Comparison of ENCODE assay signal across 8 mouse cellular contexts in the genomic region with DNA sequence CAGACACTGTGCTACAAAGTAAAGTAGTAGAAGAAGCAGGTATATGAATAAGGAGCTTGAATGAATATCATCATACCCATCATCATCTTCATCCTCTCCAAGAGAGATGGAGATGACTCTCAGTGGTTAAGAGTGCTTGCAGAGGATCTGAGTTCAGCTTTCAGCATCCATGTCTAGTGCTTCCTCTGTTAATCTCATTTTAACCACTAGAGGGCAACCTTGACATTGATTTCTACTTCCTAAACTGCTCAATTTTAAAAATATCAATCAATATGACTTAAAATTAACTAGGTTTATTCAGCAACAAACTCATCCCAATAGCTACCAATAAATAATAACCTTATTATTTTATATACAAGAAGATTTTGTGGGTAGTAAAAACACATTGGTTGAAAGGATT. TPM values are rescaled to one million over a fixed set of nuclear protein-coding genes. Genes with fewer than 3 reads are reported as not detected.
DNase-seq lines count a peak whose midpoint lies in the region; ATAC-seq lines count a peak whose summit lies in the region.

No protein-coding gene starts in this region.

- peak; percentile 40 for DNase-seq in left cerebral cortex, adult 11 months (ENCODE audit: low spot score)
- DNase-seq in left cerebral cortex, postnatal 4 days: no peak
- peak; percentile 42 for DNase-seq in ES-CJ7 (ENCODE audit: low read depth, low spot score)
- peak; percentile 24 for DNase-seq in WW6 (ENCODE audit: low read depth, low spot score)
- DNase-seq in liver, embryonic 13.5 days: no peak
- DNase-seq in urinary bladder, postnatal 25 days (ENCODE audit: low spot score): no peak
- DNase-seq in right cerebral cortex, postnatal 25 days: no peak
- DNase-seq in midbrain, embryonic 10.5 days (ENCODE audit: low spot score): no peak

- H3K4me3 ChIP-seq in liver, embryonic 13.5 days (replicated peaks): no peak overlapping the region
- no peak overlapping the region for H3K4me3 ChIP-seq in midbrain, embryonic 10.5 days

- intact Hi-C loops in left cerebral cortex, postnatal 4 days (cut with DNase I): loop anchor here (2.0 to 10.0 kb wide), 2 partner anchors 197 to 303 kb away; no protein-coding TSS in a partner anchor

- no peaks in the 10 kb centered on the region for H3K9me3 ChIP-seq in liver, embryonic 13.5 days (replicated peaks)
- no peaks in the 10 kb centered on the region for H3K9me3 ChIP-seq in midbrain, embryonic 10.5 days (replicated peaks)

- H3K27me3 ChIP-seq in liver, embryonic 13.5 days: no peaks in the 10 kb centered on the region
- no peaks in the 10 kb centered on the region for H3K27me3 ChIP-seq in midbrain, embryonic 10.5 days (ENCODE audit: low read depth, poor library complexity, severe bottlenecking)

- no peak overlapping the region for H3K9ac ChIP-seq in liver, embryonic 13.5 days

- ATAC-seq in liver, embryonic 13.5 days (ENCODE audit: low read depth): 0 out of 2 replicates have a peak, but pooled peaks have one; percentile 45

- no peak overlapping the region for H3K27ac ChIP-seq in liver, embryonic 13.5 days
- no peak overlapping the region for H3K27ac ChIP-seq in midbrain, embryonic 10.5 days (replicated peaks)

- peaks cover 19% of the 10 kb centered on the region for H3K4me1 ChIP-seq in liver, embryonic 13.5 days (replicated peaks)
- no peaks in the 10 kb centered on the region for H3K4me1 ChIP-seq in midbrain, embryonic 10.5 days

- no peak overlapping the region for H3K4me2 ChIP-seq in liver, embryonic 13.5 days

- peaks cover 27% of the 10 kb centered on the region for H3K36me3 ChIP-seq in liver, embryonic 13.5 days
- peaks cover 33% of the 10 kb centered on the region for H3K36me3 ChIP-seq in midbrain, embryonic 10.5 days

RNA-seq across cellular contexts. Expression of a gene that starts 36.8 kb away (rescaled TPM):
- total RNA-seq in left cerebral cortex, postnatal 4 days (2021): 100 to 1,000 TPM; 154 to 168 TPM
- 32.8 and 34.8 TPM in 2 replicates for polyA plus RNA-seq in liver, embryonic 13.5 days (2015; fragmentation: Nextera tagmentation; extraction: Ambion mirVana)
- polyA plus RNA-seq in midbrain, embryonic 10.5 days (2016; fragmentation: Nextera tagmentation; extraction: Ambion mirVana): 44.1 and 50.7 TPM in 2 replicates

Comparison
In these comparisons a context has a peak if more than half of its experiments do, and no peak if none do; other contexts are left out.
1. DNase-seq: peak in left cerebral cortex, adult 11 months (single experiment), ES-CJ7 (single experiment) and WW6 (single experiment); none in left cerebral cortex, postnatal 4 days (single experiment), liver, embryonic 13.5 days (single experiment), urinary bladder, postnatal 25 days (single experiment), right cerebral cortex, postnatal 25 days (single experiment) and midbrain, embryonic 10.5 days (single experiment).